Mouse (Mus musculus) midbrain, embryonic 11.5 days (tissue): ENCODE results near the gene Gm20503. TPM values are rescaled to one million over a fixed set of nuclear protein-coding genes. Genes with fewer than 3 reads are reported as not detected.

Experiments used
- ATAC-seq: fragments of 200-750 bp; cut with Nextera tagmentation; 2 replicates; pipeline ENCODE4 v1.8.0; 2017; ENCODE audit warnings: moderate TSS enrichment, moderate library complexity; ENCODE audit not compliant: low FRiP score
- DNase-seq: peaks from one replicate; pipeline ENCODE4 v3.0.0; 2015; ENCODE audit warnings: low spot score; ENCODE audit errors: missing footprints
- H3K27ac ChIP-seq: fragments of 300-500 bp; sonication (generic); 2 replicates; pipeline ENCODE4 v1.5.1; 2014; ENCODE audit warnings: low read depth, low read length
- H3K27me3 ChIP-seq: fragments of 300-500 bp; sonication (generic); 2 replicates; pipeline ENCODE4 v1.6.1; 2014; ENCODE audit warnings: mild to moderate bottlenecking, low read length, moderate library complexity, mixed read lengths; ENCODE audit not compliant: control insufficient read depth, insufficient read depth
- H3K36me3 ChIP-seq: fragments of 300-500 bp; sonication (generic); 2 replicates; pipeline ENCODE4 v1.6.1; 2014; ENCODE audit warnings: mild to moderate bottlenecking, low read length, moderate library complexity, mixed read lengths; ENCODE audit not compliant: control insufficient read depth, insufficient read depth
- H3K4me1 ChIP-seq: fragments of 300-500 bp; sonication (generic); 2 replicates; pipeline ENCODE4 v1.6.1; 2014; ENCODE audit warnings: low read length; ENCODE audit not compliant: control insufficient read depth, insufficient read depth
- H3K4me2 ChIP-seq: fragments of 300-500 bp; sonication (generic); 2 replicates; pipeline ENCODE4 v1.6.1; 2014; ENCODE audit warnings: mild to moderate bottlenecking, moderate library complexity
- H3K4me3 ChIP-seq: fragments of 300-500 bp; sonication (generic); 2 replicates; pipeline ENCODE4 v1.5.1; 2014; ENCODE audit warnings: low read depth, low read length
- H3K9ac ChIP-seq: fragments of 300-500 bp; sonication (generic); 2 replicates; pipeline ENCODE4 v1.6.1; 2014; ENCODE audit warnings: low read length
- H3K9me3 ChIP-seq: fragments of 300-500 bp; sonication (generic); 2 replicates; pipeline ENCODE4 v1.6.1; 2016; ENCODE audit warnings: low read length; ENCODE audit not compliant: control insufficient read depth
- WGBS: fragments of 180-500 bp; shearing (Covaris S2); extraction: QIAGEN DNeasy Blood & Tissue Kit; methylation state at CpG from one replicate; pipeline ENCODE4 v1.1.7; 2014; 5-methylcytosine and 5-hydroxymethylcytosine counted together
- polyA plus RNA-seq: library from polyadenylated mRNA; unstranded; fragments of >200 nt; fragmentation: Nextera tagmentation; extraction: Ambion mirVana; gene quantifications from 2 replicates; pipeline ENCODE4 v1.2.1, GENCODE M21; 2014

Gene Gm20503
- polyA plus RNA-seq, result 5.4 and 7.8 TPM in 2 replicates

GRCm38 (mm10) chr4:59002948-59003805, at the start of gene Gm20503:
Gene Gm20503, plus strand, starts transcription at chr4:59003210.
- H3K9ac ChIP-seq, result peak within 1 kb of the TSS; percentile 92
- H3K27ac ChIP-seq, result peak within 1 kb of the TSS; percentile 69
- peak within 1 kb of the TSS; percentile 87 for H3K4me3 ChIP-seq
- no peaks in the 10 kb centered on the region; the same call in 1 of the 2 replicates for H3K27me3 ChIP-seq
- H3K36me3 ChIP-seq, result no peaks in the 10 kb centered on the region
- peaks cover 10% of the 10 kb centered on the region for H3K4me1 ChIP-seq
- WGBS, result under 1% methylated on average over 82 of the region's 89 CpGs
- peak; percentile 99 for DNase-seq
- peak; percentile 99 for ATAC-seq
- peak within 1 kb of the TSS; percentile 78 for H3K4me2 ChIP-seq
- H3K9me3 ChIP-seq, result no peaks in the 10 kb centered on the region

- ATAC-seq (no peak), DNase-seq (no peak)
- Histone ChIP-seq H3K4me2 (no peak overlapping the region), H3K9ac (no peak overlapping the region), H3K36me3 (no peaks in the 10 kb centered on the region), H3K4me3 (no peak overlapping the region), H3K9me3 (no peaks in the 10 kb centered on the region), H3K4me1 (no peaks in the 10 kb centered on the region), H3K27me3 (no peaks in the 10 kb centered on the region), H3K27ac (no peak overlapping the region)
- 95% methylated on average over 15 of the region's 15 CpGs for WGBS
Observed at GRCm38 (mm10) chr4:58961719-58962118, 41.3 kb upstream of the Gm20503 start.

- H3K27me3 ChIP-seq, result no peaks in the 10 kb centered on the region
- H3K4me2 ChIP-seq, result no peak overlapping the region
- no peak overlapping the region for H3K9ac ChIP-seq
- ATAC-seq, result no peak
- no peak overlapping the region for H3K27ac ChIP-seq
- WGBS, result 88% methylated on average over 4 of the region's 4 CpGs
- H3K9me3 ChIP-seq, result no peaks in the 10 kb centered on the region
- no peak overlapping the region for H3K4me3 ChIP-seq
- H3K36me3 ChIP-seq, result no peaks in the 10 kb centered on the region
- no peaks in the 10 kb centered on the region for H3K4me1 ChIP-seq
- peak; percentile 75 for DNase-seq
Observed at GRCm38 (mm10) chr4:58963271-58963670, 39.7 kb upstream of the Gm20503 start.

GRCm38 (mm10) chr4:58965136-58965535, 37.9 kb upstream of the Gm20503 start:
- Histone ChIP-seq H3K4me1 (no peaks in the 10 kb centered on the region), H3K36me3 (no peaks in the 10 kb centered on the region), H3K9me3 (no peaks in the 10 kb centered on the region), H3K4me2 (no peak overlapping the region), H3K27me3 (no peaks in the 10 kb centered on the region), H3K27ac (no peak overlapping the region), H3K4me3 (no peak overlapping the region), H3K9ac (no peak overlapping the region)
- 94% methylated on average over 1 of the region's 1 CpGs for WGBS
- ATAC-seq (no peak), DNase-seq (no peak)

- Histone ChIP-seq H3K27me3 (no peaks in the 10 kb centered on the region), H3K4me2 (no peak overlapping the region), H3K9ac (no peak overlapping the region), H3K27ac (no peak overlapping the region), H3K36me3 (no peaks in the 10 kb centered on the region), H3K4me3 (no peak overlapping the region), H3K4me1 (no peaks in the 10 kb centered on the region), H3K9me3 (no peaks in the 10 kb centered on the region)
- WGBS, result 91% methylated on average over 4 of the region's 4 CpGs
- DNase-seq, result peak; percentile 41
- no peak for ATAC-seq
Observed at GRCm38 (mm10) chr4:58970678-58971077, 32.3 kb upstream of the Gm20503 start.

- no peak for DNase-seq
- no peak overlapping the region for H3K27ac ChIP-seq
- no peaks in the 10 kb centered on the region for H3K36me3 ChIP-seq
- H3K9me3 ChIP-seq, result no peaks in the 10 kb centered on the region
- H3K27me3 ChIP-seq, result no peaks in the 10 kb centered on the region
- no peak overlapping the region for H3K4me2 ChIP-seq
- H3K9ac ChIP-seq, result no peak overlapping the region
- 75% methylated on average over 5 of the region's 5 CpGs for WGBS
- no peak overlapping the region for H3K4me3 ChIP-seq
- no peaks in the 10 kb centered on the region for H3K4me1 ChIP-seq
- ATAC-seq, result no peak
Observed at GRCm38 (mm10) chr4:58975711-58976110, 27.3 kb upstream of the Gm20503 start.

GRCm38 (mm10) chr4:58981421-58981820, 21.6 kb upstream of the Gm20503 start:
- Histone ChIP-seq H3K9ac (no peak overlapping the region), H3K36me3 (no peaks in the 10 kb centered on the region), H3K4me2 (no peak overlapping the region), H3K9me3 (no peaks in the 10 kb centered on the region), H3K27me3 (no peaks in the 10 kb centered on the region), H3K4me1 (no peaks in the 10 kb centered on the region), H3K27ac (no peak overlapping the region), H3K4me3 (no peak overlapping the region)
- DNase-seq, result no peak
- no peak for ATAC-seq
- 83% methylated on average over 6 of the region's 6 CpGs for WGBS

GRCm38 (mm10) chr4:58982806-58983205, 20.2 kb upstream of the Gm20503 start:
- 85% methylated on average over 8 of the region's 8 CpGs for WGBS
- H3K9ac ChIP-seq, result no peak overlapping the region
- no peaks in the 10 kb centered on the region for H3K36me3 ChIP-seq
- H3K4me2 ChIP-seq, result no peak overlapping the region
- ATAC-seq (no peak), DNase-seq (no peak)
- H3K27me3 ChIP-seq, result no peaks in the 10 kb centered on the region
- no peaks in the 10 kb centered on the region for H3K9me3 ChIP-seq
- H3K4me3 ChIP-seq, result no peak overlapping the region
- H3K4me1 ChIP-seq, result peaks cover 4% of the 10 kb centered on the region; the same call in 1 of the 2 replicates
- no peak overlapping the region for H3K27ac ChIP-seq

- Histone ChIP-seq H3K9ac (no peak overlapping the region), H3K4me1 (peaks cover 4% of the 10 kb centered on the region; the same call in 1 of the 2 replicates), H3K9me3 (no peaks in the 10 kb centered on the region), H3K36me3 (no peaks in the 10 kb centered on the region), H3K27me3 (no peaks in the 10 kb centered on the region), H3K27ac (no peak overlapping the region), H3K4me3 (no peak overlapping the region), H3K4me2 (no peak overlapping the region)
- ATAC-seq (peak; percentile 41; the same call in 1 of the 2 replicates), DNase-seq (peak; percentile 97)
- WGBS, result 26% methylated on average over 7 of the region's 7 CpGs
Observed at GRCm38 (mm10) chr4:58985157-58985648, 17.8 kb upstream of the Gm20503 start.
